Mouse (Mus musculus): ENCODE measurements at regions not wholly inside any gene's neighbourhood (a gene's known extent, or its start where the extent isn't known, plus 50 kb on each side); places are given as distances from the start of the nearest gene placed in this dataset.

- TF ChIP-seq POLR2A (IDR thresholded peaks at IDR 0.05; ENCODE audit: borderline replicate concordance, insufficient read depth, low read length) (no peak), CTCF (IDR thresholded peaks at IDR 0.05; ENCODE audit: borderline replicate concordance, insufficient read depth, low read depth, low read length) (no peak)
- H3K27ac ChIP-seq (ENCODE audit: insufficient read depth, low read length), result no peak overlapping the region
- no peak overlapping the region for H3K4me3 ChIP-seq (replicated peaks; ENCODE audit: insufficient read depth, low read depth, low read length)
- H3K27me3 ChIP-seq (ENCODE audit: control insufficient read depth, insufficient read depth, low read length), result no peaks in the 10 kb centered on the region
- H3K4me1 ChIP-seq (ENCODE audit: control insufficient read depth, insufficient read depth, low read length), result no peaks in the 10 kb centered on the region
- WGBS, result 47% methylated on average over 6 of the region's 6 CpGs
- DNase-seq, result no peak
These were observed 316.9 kb downstream of the H2al1j start for GRCm38 (mm10) chrX:11644484-11644883.

- Histone ChIP-seq H3K4me3 (replicated peaks; ENCODE audit: insufficient read depth, low read depth, low read length) (no peak overlapping the region), H3K27ac (ENCODE audit: insufficient read depth, low read length) (no peak overlapping the region), H3K4me1 (ENCODE audit: control insufficient read depth, insufficient read depth, low read length) (no peaks in the 10 kb centered on the region), H3K27me3 (ENCODE audit: control insufficient read depth, insufficient read depth, low read length) (no peaks in the 10 kb centered on the region)
- 82% methylated on average over 7 of the region's 7 CpGs for WGBS
- TF ChIP-seq POLR2A (IDR thresholded peaks at IDR 0.05; ENCODE audit: borderline replicate concordance, insufficient read depth, low read length) (no peak), CTCF (IDR thresholded peaks at IDR 0.05; ENCODE audit: borderline replicate concordance, insufficient read depth, low read depth, low read length) (no peak)
- DNase-seq, result no peak
These were observed 319.3 kb downstream of the H2al1j start for GRCm38 (mm10) chrX:11646681-11647526.

GRCm38 (mm10) chrX:11647527-11647836, 319.9 kb downstream of the H2al1j start:
- H3K27ac ChIP-seq (ENCODE audit: insufficient read depth, low read length), result no peak overlapping the region
- TF ChIP-seq CTCF (IDR thresholded peaks at IDR 0.05; ENCODE audit: borderline replicate concordance, insufficient read depth, low read depth, low read length), result no peak
- no peak for TF ChIP-seq POLR2A (IDR thresholded peaks at IDR 0.05; ENCODE audit: borderline replicate concordance, insufficient read depth, low read length)
- 76% methylated on average over 1 of the region's 1 CpGs for WGBS
- H3K4me1 ChIP-seq (ENCODE audit: control insufficient read depth, insufficient read depth, low read length), result no peaks in the 10 kb centered on the region
- no peaks in the 10 kb centered on the region for H3K27me3 ChIP-seq (ENCODE audit: control insufficient read depth, insufficient read depth, low read length)
- DNase-seq, result no peak
- H3K4me3 ChIP-seq (replicated peaks; ENCODE audit: insufficient read depth, low read depth, low read length), result no peak overlapping the region

GRCm38 (mm10) chrX:11653336-11653735, 325.7 kb downstream of the H2al1j start:
- no peak for TF ChIP-seq POLR2A (IDR thresholded peaks at IDR 0.05; ENCODE audit: borderline replicate concordance, insufficient read depth, low read length)
- TF ChIP-seq CTCF (IDR thresholded peaks at IDR 0.05; ENCODE audit: borderline replicate concordance, insufficient read depth, low read depth, low read length), result no peak
- Histone ChIP-seq H3K27ac (ENCODE audit: insufficient read depth, low read length) (no peak overlapping the region), H3K27me3 (ENCODE audit: control insufficient read depth, insufficient read depth, low read length) (no peaks in the 10 kb centered on the region), H3K4me1 (ENCODE audit: control insufficient read depth, insufficient read depth, low read length) (no peaks in the 10 kb centered on the region), H3K4me3 (replicated peaks; ENCODE audit: insufficient read depth, low read depth, low read length) (no peak overlapping the region)
- WGBS, result 91% methylated on average over 2 of the region's 2 CpGs
- DNase-seq, result no peak

GRCm38 (mm10) chrX:11654976-11655375, 327.4 kb downstream of the H2al1j start:
- no peak overlapping the region for H3K4me3 ChIP-seq (replicated peaks; ENCODE audit: insufficient read depth, low read depth, low read length)
- no peak for DNase-seq
- no peaks in the 10 kb centered on the region for H3K4me1 ChIP-seq (ENCODE audit: control insufficient read depth, insufficient read depth, low read length)
- H3K27ac ChIP-seq (ENCODE audit: insufficient read depth, low read length), result no peak overlapping the region; the same call in 1 of the 2 replicates
- no peaks in the 10 kb centered on the region for H3K27me3 ChIP-seq (ENCODE audit: control insufficient read depth, insufficient read depth, low read length)
- TF ChIP-seq CTCF (IDR thresholded peaks at IDR 0.05; ENCODE audit: borderline replicate concordance, insufficient read depth, low read depth, low read length) (no peak), POLR2A (IDR thresholded peaks at IDR 0.05; ENCODE audit: borderline replicate concordance, insufficient read depth, low read length) (no peak)
- WGBS, result 64% methylated on average over 5 of the region's 5 CpGs

- DNase-seq, result no peak
These were observed 327.8 kb downstream of the H2al1j start for GRCm38 (mm10) chrX:11655466-11655865.

GRCm38 (mm10) chrX:11657606-11658254, 330.1 kb downstream of the H2al1j start:
- WGBS, result 52% methylated on average over 9 of the region's 9 CpGs
- Histone ChIP-seq H3K27ac (ENCODE audit: insufficient read depth, low read length) (no peak overlapping the region), H3K27me3 (ENCODE audit: control insufficient read depth, insufficient read depth, low read length) (no peaks in the 10 kb centered on the region), H3K4me3 (replicated peaks; ENCODE audit: insufficient read depth, low read depth, low read length) (no peak overlapping the region), H3K4me1 (ENCODE audit: control insufficient read depth, insufficient read depth, low read length) (no peaks in the 10 kb centered on the region)
- no peak for DNase-seq
- TF ChIP-seq CTCF (IDR thresholded peaks at IDR 0.05; ENCODE audit: borderline replicate concordance, insufficient read depth, low read depth, low read length) (no peak), POLR2A (IDR thresholded peaks at IDR 0.05; ENCODE audit: borderline replicate concordance, insufficient read depth, low read length) (no peak)

More at GRCm38 (mm10) chrX:11655466-11655865, 327.8 kb downstream of the H2al1j start:
- 49% methylated on average over 6 of the region's 6 CpGs for WGBS
- Histone ChIP-seq H3K27ac (ENCODE audit: insufficient read depth, low read length) (no peak overlapping the region), H3K27me3 (ENCODE audit: control insufficient read depth, insufficient read depth, low read length) (no peaks in the 10 kb centered on the region), H3K4me1 (ENCODE audit: control insufficient read depth, insufficient read depth, low read length) (no peaks in the 10 kb centered on the region), H3K4me3 (replicated peaks; ENCODE audit: insufficient read depth, low read depth, low read length) (no peak overlapping the region)
- TF ChIP-seq POLR2A (IDR thresholded peaks at IDR 0.05; ENCODE audit: borderline replicate concordance, insufficient read depth, low read length) (no peak), CTCF (IDR thresholded peaks at IDR 0.05; ENCODE audit: borderline replicate concordance, insufficient read depth, low read depth, low read length) (no peak)
